Mouse (Mus musculus) fibroblast of lung, adult 2 months (primary cell): Measurements from ENCODE around the gene Prim2.

Source experiments
- DNase-seq: peaks from one replicate; pipeline ENCODE4 v3.0.0-alpha.2; 2011; ENCODE audit warnings: low read depth

Prim2 gene

GRCm38 (mm10) chr1:33541708-33542107 is 127.9 kb downstream of the Prim2 start:
- no peak for DNase-seq

- no peak for DNase-seq
These were observed 131.6 kb downstream of the Prim2 start for GRCm38 (mm10) chr1:33537948-33538347.

DNA sequence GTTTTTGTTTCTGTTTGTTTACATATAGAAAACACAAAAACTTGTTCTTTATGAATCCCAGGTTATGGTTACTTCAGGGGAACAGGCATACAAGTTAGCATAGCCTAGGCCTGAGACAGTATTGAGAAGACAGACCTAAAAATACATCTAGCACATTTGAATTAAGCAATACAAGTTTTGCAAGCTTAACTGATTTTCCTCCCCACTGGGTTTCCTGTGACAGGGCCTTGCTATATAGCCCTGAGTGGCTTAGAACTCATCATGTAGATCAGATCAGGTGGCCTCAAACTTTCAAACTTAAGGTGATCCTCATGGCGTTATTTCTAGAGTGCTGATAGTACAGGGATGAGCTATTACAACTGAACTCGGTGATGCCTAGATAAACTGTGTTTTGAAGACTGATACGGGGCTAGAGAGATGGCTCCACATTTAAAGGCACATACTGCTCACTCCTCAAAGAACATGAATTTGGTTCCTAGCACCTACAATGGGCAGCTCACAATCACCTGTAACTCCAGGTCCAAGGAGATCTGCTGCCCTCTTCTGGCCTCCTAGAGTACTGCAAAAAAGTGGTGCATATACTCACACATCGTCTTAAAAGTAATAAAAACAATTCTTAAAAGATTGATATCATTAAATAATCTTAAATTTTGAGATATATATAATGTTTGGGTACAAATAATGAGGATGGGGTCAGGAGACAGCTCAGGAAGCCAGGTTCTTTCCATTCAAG is 133.2 kb downstream of the Prim2 start:
- no peak for DNase-seq

GRCm38 (mm10) chr1:33535140-33535686 is 134.4 kb downstream of the Prim2 start:
- DNase-seq, result no peak

DNA sequence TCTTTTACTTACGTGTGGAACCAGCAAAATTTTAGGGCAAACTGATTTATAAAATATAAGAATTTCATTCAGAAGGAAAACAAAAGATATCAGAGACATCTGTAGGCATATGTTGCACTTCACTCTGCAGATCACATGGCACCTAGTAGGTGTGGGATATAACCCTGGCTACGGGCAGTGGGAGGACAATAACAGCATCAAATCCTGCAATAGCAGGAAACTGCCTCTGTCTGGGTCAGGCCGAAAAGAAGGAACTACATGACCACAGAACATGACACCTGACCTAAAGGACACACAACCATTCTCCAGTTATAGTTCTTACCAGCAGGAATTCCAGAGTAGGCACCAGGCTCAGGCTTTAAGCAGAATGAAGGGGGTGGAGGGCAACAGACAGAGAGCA is 137.7 kb downstream of the Prim2 start:
- no peak for DNase-seq

GRCm38 (mm10) chr1:33531097-33531856 is 138.3 kb downstream of the Prim2 start:
- no peak for DNase-seq

GRCm38 (mm10) chr1:33530491-33530890 is 139.1 kb downstream of the Prim2 start:
- DNase-seq, result no peak

DNA sequence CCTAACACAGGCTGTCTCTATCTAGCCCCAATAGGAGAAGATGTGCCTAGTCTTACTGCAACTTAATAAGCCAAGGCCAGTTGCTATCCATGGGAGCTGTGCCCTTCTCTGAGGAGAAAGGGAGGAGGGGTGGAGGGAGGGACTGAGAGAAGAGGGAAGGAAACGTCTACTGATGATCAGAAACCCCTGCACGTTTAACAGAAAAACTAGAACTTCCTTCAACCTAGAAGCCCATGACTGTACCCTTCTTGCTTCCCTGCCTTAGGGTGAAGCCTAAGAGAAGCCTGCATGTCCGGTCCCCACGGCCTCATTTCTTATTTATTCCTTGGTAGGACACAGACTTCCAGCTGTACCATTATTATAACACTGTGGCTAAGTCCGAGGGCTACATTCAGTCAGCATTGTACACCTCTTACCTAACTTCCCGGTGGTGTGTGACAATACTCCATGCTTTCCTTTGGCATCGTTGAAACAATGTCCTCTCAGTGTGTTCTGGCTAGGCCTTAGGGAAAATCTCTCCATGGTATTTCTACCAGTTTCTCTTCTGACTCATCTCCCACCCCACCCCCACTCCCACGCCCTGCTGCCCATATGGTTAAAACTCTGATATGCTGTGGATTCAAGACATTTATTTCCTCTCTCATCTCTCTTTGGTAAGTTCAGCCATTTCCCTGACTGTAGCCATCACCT is 139.9 kb downstream of the Prim2 start:
- no peak for DNase-seq

GRCm38 (mm10) chr1:33527352-33527863 is 142.2 kb downstream of the Prim2 start:
- DNase-seq, result no peak

DNA sequence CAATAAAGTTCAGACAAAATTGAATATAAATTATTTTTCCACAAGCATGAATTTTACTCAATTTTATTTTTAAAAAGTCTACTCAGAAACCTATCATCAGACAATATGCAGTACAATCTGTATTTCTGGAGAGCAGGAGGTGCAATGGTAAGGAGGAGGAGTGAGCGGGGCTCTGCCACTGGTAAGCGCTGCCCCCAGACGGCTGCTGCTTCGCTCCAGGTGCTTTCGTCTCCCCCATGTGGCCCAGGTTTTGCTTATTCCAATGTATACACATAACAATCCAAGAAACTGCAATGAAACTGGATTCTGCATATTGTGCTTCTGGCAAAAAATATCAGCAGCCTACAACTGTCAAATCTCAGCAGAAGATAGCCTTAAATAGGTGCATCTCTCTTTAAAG is 146.4 kb downstream of the Prim2 start:
- no peak for DNase-seq

- no peak for DNase-seq
These were observed 154.5 kb downstream of the Prim2 start for GRCm38 (mm10) chr1:33515124-33515523.

- no peak for DNase-seq
These were observed 158.3 kb downstream of the Prim2 start for GRCm38 (mm10) chr1:33511310-33511709.

- DNase-seq, result no peak
These were observed 165.2 kb downstream of the Prim2 start for GRCm38 (mm10) chr1:33504371-33504770.

- DNase-seq, result no peak
These were observed 166.7 kb downstream of the Prim2 start for GRCm38 (mm10) chr1:33502890-33503289.

DNA sequence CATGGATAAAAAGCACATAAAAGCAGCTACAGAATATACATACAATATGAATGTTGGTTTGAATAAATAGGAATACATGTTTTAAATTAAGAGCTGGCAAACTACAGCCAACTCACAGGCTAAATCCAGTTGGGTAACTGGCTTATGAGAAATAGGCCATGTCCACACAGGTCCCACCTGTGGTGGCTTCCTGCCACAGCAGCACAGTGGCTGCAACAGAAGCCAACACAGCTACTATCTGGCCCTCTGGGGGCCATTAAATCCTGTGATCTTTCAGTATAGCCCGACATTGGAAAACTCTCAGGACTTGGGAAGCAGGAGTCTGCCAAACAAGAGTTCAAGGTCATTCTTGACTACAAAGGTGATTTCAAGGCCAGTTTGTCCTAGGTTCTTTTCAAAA is 167.3 kb downstream of the Prim2 start:
- no peak for DNase-seq

DNA sequence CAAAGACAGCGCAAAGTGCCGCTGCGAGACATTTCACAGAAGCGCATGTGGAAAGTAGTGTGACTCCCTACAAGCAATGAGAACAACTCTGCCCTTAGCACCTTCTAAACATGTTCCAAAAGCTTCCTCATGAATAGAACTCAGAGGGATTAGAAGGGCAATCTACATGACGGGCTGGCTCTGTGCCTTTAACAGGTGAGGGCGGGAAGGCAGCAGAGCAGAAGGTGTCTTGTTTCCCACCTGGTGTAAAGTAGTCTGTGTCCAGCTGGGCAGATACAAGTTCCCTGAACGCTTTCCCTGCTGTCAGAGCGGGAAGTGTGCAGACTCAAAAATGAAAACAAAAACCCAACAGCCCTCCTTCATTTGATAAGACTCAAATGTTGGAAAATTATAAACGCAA is 169.5 kb downstream of the Prim2 start:
- no peak for DNase-seq

DNA sequence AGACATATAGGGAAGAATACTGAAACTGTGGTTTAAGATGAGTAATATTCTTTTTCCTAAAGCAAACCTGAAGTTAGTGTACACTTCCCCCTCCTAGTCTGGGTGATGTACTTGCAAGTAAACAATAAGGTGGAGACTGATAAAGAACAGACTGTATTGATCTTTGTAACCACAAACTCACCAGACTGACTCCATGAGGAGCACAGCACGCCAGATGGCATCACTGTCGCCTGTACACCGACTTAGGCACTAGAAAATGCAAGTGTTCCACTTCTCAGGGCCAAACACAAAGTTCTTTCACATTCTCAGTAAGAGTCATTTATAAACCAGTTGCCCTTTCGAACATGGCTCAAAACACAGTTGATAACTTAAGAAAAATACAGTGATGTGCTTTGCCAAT is 170.0 kb downstream of the Prim2 start:
- no peak for DNase-seq

GRCm38 (mm10) chr1:33496128-33496527 is 173.5 kb downstream of the Prim2 start:
- no peak for DNase-seq

- no peak for DNase-seq
These were observed 174.0 kb downstream of the Prim2 start for GRCm38 (mm10) chr1:33495586-33495985.

DNA sequence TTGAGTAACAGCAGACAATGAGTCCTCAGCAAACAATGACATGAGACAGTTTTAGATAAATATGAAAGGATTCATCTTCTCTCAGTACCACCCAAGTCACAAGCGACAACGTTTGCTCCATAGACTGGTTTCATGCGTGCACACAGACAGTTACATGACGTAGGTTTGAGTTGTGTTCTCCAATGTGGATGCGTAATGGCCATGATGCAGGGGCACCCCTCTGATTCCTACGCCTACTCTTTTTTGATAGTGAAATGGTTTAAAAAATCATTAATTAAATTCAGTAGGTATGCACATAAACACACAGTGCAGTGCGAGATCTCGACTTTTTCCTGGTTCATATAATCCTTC is 174.4 kb downstream of the Prim2 start:
- no peak for DNase-seq

DNA sequence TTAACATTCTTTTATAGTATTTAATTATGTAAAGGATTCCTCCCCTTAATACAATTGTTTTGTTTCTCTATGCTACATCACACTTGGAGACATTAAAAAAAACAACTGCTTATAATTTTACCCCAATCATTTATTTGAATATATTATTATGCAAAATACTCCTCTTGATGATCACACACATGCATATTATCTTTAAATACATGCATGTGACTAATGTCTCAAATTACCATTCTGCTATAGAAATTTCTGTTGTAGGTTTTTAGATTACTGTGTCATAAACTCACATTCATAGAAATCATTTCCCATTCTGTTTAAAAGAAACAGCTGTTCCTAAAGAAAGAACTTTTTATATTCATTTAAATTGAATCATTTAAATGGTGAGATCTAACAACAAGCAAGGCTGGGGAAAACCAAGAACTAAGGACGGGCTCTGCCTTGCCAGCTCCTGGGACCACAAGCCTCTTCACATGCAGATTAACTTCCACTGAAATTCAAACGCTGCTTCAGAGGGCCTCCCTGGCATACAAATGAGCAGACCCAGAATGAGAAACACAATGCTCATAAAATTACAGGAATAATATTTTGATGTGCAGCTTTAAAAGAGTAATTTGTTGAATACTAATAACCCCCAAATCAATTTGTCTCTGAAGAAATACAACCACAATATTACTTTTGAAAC is 174.9 kb downstream of the Prim2 start:
- DNase-seq, result no peak

DNA sequence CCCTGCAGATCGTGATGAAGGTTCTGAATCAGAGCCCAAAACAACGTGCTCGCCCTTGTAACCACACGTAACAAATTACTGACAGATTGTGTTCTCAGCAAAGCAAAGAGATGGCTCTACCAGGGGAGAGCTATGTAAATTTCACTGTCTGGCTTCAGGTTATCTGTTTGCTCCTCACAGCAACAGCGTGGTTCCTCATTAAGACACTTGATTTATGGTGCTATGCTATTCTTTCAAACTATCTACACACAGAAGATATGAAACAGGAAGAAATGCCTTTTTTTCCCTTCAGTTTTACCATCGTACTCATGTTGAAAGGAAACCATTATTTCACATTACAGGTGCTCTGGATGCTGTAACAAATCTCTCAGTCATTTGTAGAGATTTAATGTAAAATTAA is 179.4 kb downstream of the Prim2 start:
- no peak for DNase-seq
